Mouse (Mus musculus) frontal cortex, adult (tissue): Measurements from ENCODE around the gene Zfp454.

Source experiments
- ATAC-seq: cut with Nextera tagmentation; 2 replicates; pipeline ENCODE4 v1.9.2; 2017; ENCODE audit warnings: mild to moderate bottlenecking, moderate library complexity, mixed read lengths; ENCODE audit not compliant: low TSS enrichment

Zfp454 gene

GRCm38 (mm10) chr11:50887390-50888128 is at the start of gene Zfp454:
Gene Zfp454, minus strand, starts transcription at chr11:50887651.
- peak; percentile 98 for ATAC-seq

DNA sequence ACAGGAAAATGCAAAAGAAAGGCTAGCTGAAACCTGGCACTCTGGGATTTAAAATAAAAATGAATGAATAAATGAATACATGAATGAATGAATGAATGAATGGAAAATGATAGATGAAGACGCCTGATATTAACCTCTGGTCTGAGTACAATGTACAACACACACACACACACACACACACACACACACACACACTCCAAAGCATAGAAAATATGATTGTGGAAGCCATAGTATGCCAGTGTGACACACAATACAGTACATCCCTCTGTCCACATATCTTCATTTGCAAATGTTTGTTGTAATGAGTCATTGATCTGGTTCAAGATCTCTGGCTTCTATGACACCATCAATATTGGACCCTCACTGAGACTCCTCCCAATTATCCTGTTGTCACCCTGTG is 44.6 kb upstream of the Zfp454 start:
- no peak for ATAC-seq

DNA sequence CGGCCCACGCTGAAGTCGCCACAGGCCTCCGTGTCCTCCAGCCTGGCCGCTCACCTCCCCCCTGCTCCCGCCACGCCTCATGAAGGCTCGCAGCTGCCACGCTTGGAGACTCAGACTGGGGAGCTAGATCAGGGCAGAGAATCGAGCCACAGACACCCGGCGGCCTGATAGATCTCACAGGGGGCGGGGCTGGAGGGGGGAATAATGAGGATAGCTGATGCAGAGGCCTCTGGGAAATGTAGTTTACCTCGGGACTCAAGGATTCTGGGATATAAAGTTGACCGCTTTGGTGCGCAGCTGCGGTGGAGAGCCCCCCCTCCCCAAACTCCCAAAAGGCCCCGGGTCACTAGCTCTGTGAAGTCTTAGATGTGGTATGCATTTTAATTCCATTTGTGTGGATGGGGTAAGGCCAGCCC is 44.0 kb upstream of the Zfp454 start, which contains the start of gene Zfp354b:
TSS of gene Zfp354b (minus strand) at position 183 of the 416 bp plus-strand sequence.
- peak; percentile 97 for ATAC-seq

- ATAC-seq: peak; percentile 58
Observed at GRCm38 (mm10) chr11:50931021-50931420, 43.6 kb upstream of the Zfp454 start.

DNA sequence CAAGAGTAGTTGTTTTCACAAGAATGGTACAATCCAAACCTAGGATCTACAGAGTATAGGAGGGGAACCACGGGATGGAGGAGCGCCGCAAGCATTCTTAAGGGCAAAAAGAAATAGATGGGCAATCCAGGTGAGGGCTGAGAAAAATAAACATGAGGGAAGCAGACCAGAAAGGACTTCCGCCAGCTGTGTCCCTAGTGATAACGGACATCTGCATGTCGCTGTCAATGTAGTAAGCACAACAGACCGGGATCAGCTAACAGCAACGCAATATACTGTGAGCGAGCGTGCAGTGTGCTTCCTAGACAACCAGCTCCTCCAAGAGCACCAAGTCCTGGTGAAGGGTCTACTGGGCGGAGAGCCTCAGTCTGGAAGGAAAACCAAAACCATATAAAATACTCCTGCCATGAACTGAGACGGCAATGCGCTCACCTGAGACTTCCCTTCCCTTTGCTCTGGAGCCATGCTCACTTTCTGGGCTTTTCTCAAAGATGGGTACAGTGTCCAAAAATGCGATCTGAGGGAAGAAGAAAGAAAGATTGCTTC is 43.1 kb upstream of the Zfp454 start:
- peak; percentile 51; the same call in 1 of the 2 replicates for ATAC-seq

DNA sequence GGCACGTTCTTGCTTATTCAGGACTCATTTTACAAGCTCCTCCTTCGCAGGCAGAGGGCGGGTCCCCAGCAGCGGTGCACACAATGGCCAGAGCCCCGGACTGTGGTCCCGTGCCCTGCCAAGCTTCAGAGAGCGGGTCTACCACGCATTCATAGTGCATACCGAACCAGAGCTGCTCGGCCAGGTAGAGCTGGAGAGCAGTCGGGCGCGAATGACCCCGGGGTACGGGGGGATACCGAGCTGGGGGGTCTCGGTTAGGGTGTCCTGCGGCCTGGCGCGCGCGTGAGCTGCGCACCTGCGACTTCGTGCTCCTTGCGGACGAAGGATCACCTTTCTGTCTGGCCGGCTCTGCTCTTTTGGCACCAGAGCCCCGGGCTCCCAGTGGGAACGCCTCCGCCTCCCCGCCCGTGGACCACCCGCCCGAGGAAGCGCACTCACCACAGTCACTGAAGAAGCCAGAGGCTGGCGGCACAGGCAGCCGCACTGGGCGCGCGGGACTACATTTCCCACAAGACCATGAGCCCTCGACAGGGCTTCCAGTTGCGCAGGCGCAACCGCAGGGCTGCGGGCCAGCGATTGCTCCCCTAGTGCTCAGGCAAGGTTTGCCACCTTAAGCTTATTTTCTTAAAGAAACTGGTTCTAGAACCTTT is 28.3 kb upstream of the Zfp454 start, which contains the start of gene Zfp2:
TSS of gene Zfp2 (minus strand) at position 495 of the 650 bp plus-strand sequence.
- peak; percentile 96 for ATAC-seq

DNA sequence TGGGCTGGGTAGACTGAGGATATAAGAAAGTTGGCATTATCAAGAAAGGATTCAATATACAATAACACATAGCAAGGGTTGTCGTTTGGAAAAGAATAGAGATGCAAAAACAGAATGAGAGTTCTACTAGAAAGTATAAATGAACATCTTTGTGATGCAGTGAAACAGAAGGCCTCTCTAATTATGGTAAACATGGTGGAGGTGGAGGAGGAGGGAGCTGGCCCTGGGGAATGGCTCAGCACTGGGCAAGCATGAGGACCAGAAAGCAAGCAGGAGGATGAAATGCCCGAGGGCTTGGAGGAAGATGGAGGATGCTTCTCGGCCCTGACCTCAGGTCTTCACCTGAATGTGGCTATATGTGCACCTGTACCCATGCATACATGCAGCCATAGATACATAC is 27.0 kb upstream of the Zfp454 start:
- ATAC-seq: peak; percentile 53

- ATAC-seq: no peak
Observed at GRCm38 (mm10) chr11:50913301-50913700, 25.9 kb upstream of the Zfp454 start.

DNA sequence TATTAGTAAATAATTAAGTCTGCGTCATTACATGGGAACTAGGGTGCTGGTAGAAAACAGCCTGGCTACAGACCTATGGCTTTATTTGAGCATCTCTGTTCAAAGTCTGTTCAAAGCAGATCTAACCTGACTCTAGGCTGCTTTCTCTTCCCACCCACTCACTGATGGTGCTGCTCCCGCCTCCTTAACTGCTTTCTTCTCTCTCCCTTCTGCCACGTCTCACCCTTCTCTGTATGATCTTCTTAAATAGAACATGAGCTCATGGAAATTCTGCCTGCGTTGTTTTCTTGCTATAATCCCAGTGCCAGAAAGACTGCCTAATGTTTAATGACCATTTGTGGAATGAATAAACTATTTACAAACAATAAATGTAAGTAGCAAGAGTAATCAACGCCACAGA is 20.7 kb upstream of the Zfp454 start:
- ATAC-seq: peak; percentile 94

GRCm38 (mm10) chr11:50897359-50897758 is 9.9 kb upstream of the Zfp454 start:
- no peak for ATAC-seq

- ATAC-seq: no peak
Observed at GRCm38 (mm10) chr11:50892441-50892840, 5.0 kb upstream of the Zfp454 start.

DNA sequence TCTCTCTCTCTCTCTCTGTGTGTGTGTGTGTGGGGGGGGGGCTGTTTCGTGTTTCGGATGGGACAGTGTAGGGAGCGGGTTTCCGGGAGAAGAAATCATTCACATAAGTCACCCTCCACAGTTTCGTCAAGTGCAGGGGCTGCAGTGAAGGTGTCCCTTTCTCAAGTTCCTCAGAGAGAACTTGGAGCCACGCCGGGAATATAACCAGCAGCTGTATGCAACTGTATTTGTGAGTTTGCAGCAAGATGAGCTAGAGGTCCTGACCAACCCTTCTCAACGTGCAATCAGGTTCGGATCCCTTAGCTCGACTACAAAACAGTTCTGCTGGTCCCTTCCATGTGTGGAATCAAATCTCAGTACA is 538 bp downstream of the Zfp454 start:
- peak; percentile 33 for ATAC-seq

GRCm38 (mm10) chr11:50886231-50886932 is 1.1 kb downstream of the Zfp454 start:
- no peak for ATAC-seq

DNA sequence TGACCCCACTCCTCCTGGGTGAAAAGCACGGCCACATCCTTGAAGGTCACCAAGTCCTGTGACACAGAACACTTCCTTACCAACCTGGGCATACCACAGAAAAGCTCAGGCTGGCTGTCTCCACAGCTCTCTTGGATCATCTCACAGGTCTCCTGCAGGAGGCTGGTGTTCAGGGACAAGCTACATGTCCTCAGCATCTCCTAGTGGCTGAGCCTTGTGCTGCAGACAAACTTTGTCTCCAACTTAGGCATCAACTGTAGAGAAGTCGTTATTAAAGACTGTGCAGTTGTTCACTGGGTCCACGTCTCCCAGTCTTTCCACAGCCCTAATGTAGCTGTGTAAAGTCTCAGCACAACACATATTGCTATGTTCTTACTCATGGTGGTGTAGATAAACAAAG is 3.7 kb downstream of the Zfp454 start:
- ATAC-seq: no peak

GRCm38 (mm10) chr11:50878641-50879040 is 8.8 kb downstream of the Zfp454 start:
- ATAC-seq: no peak

GRCm38 (mm10) chr11:50850989-50851601 is 36.4 kb downstream of the Zfp454 start:
- peak; percentile 69 for ATAC-seq

DNA sequence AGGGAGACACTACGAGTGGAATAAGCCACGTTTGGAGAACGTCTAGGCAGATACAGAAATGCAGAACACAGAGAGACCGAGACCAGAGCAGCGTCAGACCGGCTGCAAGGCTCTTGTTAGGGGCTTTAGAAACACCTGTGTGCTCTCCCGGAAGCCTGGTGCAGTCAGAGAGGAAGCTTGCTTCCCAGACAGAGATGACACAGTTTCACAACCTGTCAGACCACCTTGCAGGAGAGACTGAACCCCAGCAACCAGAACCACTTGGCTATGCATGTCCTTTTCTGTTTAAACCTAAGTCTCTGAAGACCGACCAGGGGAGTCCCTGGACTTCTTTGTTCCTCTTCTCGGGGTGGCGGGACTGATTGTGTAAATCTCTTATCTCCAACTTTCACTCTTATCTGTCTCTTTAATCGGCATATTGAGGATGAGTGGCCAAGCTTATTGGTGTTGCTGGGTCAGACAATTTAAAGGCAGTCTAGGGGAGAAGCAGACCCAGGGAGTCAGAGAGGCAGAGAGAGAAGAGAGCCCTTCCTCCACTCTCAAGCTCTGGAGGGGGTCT is 37.2 kb downstream of the Zfp454 start, which contains the start of gene Grm6:
TSS of gene Grm6 (plus strand) at position 509 of the 559 bp plus-strand sequence.
- no peak for ATAC-seq

DNA sequence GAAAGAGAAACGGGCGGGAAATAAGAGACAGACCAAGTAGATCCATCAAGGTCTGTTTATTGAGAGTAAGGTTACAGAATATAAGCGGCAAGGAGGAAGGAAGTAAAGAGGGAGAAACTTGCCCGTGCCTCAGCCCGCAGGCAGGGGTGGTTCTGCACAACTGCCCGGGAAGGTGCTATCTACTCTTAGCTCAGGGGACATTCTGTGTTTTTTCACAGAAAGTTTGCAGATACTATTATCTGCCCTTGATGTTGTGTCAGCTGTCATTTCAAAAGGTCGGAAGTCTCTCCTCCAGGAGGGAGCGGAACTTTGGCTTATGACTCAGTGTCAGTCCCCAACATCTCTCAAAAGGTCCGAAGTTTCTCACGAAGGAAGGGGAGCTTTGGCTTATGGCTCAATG is 38.1 kb downstream of the Zfp454 start:
- ATAC-seq: no peak

DNA sequence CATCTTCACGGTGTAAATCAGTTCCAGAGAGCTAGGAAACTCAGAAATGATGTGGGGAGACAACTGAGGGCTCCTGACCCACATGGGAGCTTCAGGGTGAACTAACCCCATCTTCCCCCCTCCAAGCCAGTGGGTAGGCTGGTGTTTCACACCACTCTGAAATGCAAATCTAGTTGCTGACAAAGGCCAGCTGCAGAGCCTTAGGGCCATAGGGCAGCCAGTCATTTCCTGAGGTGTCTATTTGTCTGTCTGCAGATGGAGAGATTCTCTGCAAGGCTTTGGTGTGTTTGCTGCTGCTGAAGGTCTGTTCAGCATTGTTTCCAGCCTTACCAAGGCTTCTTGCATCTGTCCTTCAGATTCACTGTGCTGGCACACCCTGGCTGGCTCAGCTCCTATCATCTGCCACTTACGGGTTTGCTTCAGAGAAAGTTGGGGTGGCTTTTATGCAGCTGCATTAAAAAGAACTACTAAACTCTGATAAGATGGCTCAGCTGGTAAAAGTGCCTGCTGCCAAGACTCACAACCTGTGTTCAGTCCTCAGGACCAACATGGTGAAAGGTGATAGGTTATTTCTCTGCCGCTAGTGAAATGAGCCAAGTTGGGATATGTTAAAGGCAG is 38.8 kb downstream of the Zfp454 start:
- ATAC-seq: no peak

GRCm38 (mm10) chr11:50847047-50847446 is 40.4 kb downstream of the Zfp454 start:
- ATAC-seq: peak; percentile 62; the same call in 1 of the 2 replicates

DNA sequence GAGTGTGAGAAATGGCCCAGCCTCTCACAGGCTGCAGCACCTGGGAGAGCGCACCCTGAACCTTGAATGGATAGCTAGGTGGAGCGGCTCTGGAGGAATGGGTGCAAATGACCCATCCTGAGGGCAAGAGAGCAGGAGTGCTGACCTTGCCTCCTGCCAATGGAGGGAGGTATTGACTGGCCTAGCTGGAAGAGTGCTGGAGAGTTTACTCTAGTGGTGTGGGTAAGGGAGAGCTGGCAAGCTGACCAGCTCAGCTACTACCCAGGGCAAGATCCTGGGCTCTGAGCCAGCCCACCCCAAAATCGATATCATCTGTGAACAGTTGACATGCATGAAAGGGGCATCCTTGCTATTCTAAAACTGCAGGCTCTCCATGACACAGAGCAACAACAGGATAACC is 41.5 kb downstream of the Zfp454 start:
- no peak for ATAC-seq
